Mouse (Mus musculus) embryonic facial prominence, embryonic 13.5 days (tissue): ENCODE data around the gene Nav2. TPM values are rescaled to one million over a fixed set of nuclear protein-coding genes. Genes with fewer than 3 reads are reported as not detected.

Source experiments
- ATAC-seq: fragments of 200-750 bp; cut with Nextera tagmentation; 2 replicates; pipeline ENCODE4 v1.8.0; 2017; ENCODE audit warnings: low read depth; ENCODE audit not compliant: insufficient number of reproducible peaks, insufficient read depth, low FRiP score, low TSS enrichment
- H3K27ac ChIP-seq: fragments of 300-500 bp; sonication (generic); 2 replicates; pipeline ENCODE4 v1.5.1; 2015; ENCODE audit warnings: moderate library complexity, mild to moderate bottlenecking, inconsistent platforms
- H3K27me3 ChIP-seq: fragments of 300-500 bp; sonication (generic); 2 replicates; pipeline ENCODE4 v1.6.1; 2015; ENCODE audit warnings: mild to moderate bottlenecking, inconsistent platforms
- H3K36me3 ChIP-seq: fragments of 300-500 bp; sonication (generic); 2 replicates; pipeline ENCODE4 v1.6.1; 2015; ENCODE audit warnings: mild to moderate bottlenecking, inconsistent platforms
- H3K4me1 ChIP-seq: fragments of 300-500 bp; sonication (generic); 2 replicates; pipeline ENCODE4 v1.6.1; 2015; ENCODE audit warnings: inconsistent platforms
- H3K4me2 ChIP-seq: fragments of 300-500 bp; sonication (generic); 2 replicates; pipeline ENCODE4 v1.6.1; 2015; ENCODE audit warnings: moderate library complexity, mild to moderate bottlenecking, inconsistent platforms
- H3K4me3 ChIP-seq: fragments of 300-500 bp; sonication (generic); 2 replicates; pipeline ENCODE4 v1.5.1; 2015; ENCODE audit warnings: mild to moderate bottlenecking, inconsistent platforms
- H3K9ac ChIP-seq: fragments of 300-500 bp; sonication (generic); 2 replicates; pipeline ENCODE4 v1.6.1; 2015; ENCODE audit warnings: mild to moderate bottlenecking, inconsistent platforms
- H3K9me3 ChIP-seq: fragments of 300-500 bp; sonication (generic); 2 replicates; pipeline ENCODE4 v1.6.1; 2016; ENCODE audit warnings: inconsistent platforms
- WGBS: fragments of 180-500 bp; shearing (Covaris S2); methylation state at CpG from one replicate; pipeline ENCODE4 v1.1.7; 2015; ENCODE audit warnings: mixed read lengths; 5-methylcytosine and 5-hydroxymethylcytosine counted together
- polyA plus RNA-seq: library from polyadenylated mRNA; unstranded; fragments of >200 nt; fragmentation: Nextera tagmentation; extraction: Ambion mirVana; gene quantifications from 2 replicates; pipeline ENCODE4 v1.2.1, GENCODE M21; 2015

Gene Nav2
- polyA plus RNA-seq, 1 experiment from 2014 or later = 22.1 TPM

GRCm38 (mm10) chr7:49451240-49451639 is 542.7 kb downstream of the Nav2 start:
- WGBS = 81% methylated on average over 10 of the region's 10 CpGs
- peaks cover 20% of the 10 kb centered on the region for H3K27me3 ChIP-seq
- H3K4me1 ChIP-seq = peaks cover 49% of the 10 kb centered on the region
- H3K4me2 ChIP-seq = peak overlapping the region; percentile 57
- H3K27ac ChIP-seq = peak overlapping the region; percentile 88
- peaks cover 10% of the 10 kb centered on the region; the same call in 1 of the 2 replicates for H3K36me3 ChIP-seq
- no peaks in the 10 kb centered on the region for H3K9me3 ChIP-seq
- no peak overlapping the region for H3K9ac ChIP-seq
- ATAC-seq = no peak
- H3K4me3 ChIP-seq = 0 out of 2 replicates have a peak overlapping the region, but pooled peaks have one; percentile 21

- peaks cover 20% of the 10 kb centered on the region for H3K27me3 ChIP-seq
- H3K9me3 ChIP-seq = no peaks in the 10 kb centered on the region
- H3K36me3 ChIP-seq = peaks cover 10% of the 10 kb centered on the region; the same call in 1 of the 2 replicates
- no peak overlapping the region for H3K9ac ChIP-seq
- H3K4me3 ChIP-seq = no peak overlapping the region
- 72% methylated on average over 11 of the region's 11 CpGs for WGBS
- ATAC-seq = no peak
- H3K27ac ChIP-seq = no peak overlapping the region
- H3K4me2 ChIP-seq = no peak overlapping the region
- H3K4me1 ChIP-seq = peaks cover 45% of the 10 kb centered on the region
Measured at GRCm38 (mm10) chr7:49452274-49452673, 543.8 kb downstream of the Nav2 start.

- H3K9me3 ChIP-seq = no peaks in the 10 kb centered on the region
- H3K4me3 ChIP-seq = no peak overlapping the region
- H3K36me3 ChIP-seq = peaks cover 10% of the 10 kb centered on the region
- peaks cover 20% of the 10 kb centered on the region for H3K27me3 ChIP-seq
- H3K27ac ChIP-seq = no peak overlapping the region
- no peak overlapping the region for H3K9ac ChIP-seq
- no peak overlapping the region for H3K4me2 ChIP-seq
- ATAC-seq = no peak
- peaks cover 32% of the 10 kb centered on the region for H3K4me1 ChIP-seq
- 84% methylated on average over 5 of the region's 5 CpGs for WGBS
Measured at GRCm38 (mm10) chr7:49454601-49455000, 546.1 kb downstream of the Nav2 start.

GRCm38 (mm10) chr7:49456148-49456547 is 547.6 kb downstream of the Nav2 start:
- H3K9me3 ChIP-seq = no peaks in the 10 kb centered on the region

GRCm38 (mm10) chr7:49457398-49457797 is 548.9 kb downstream of the Nav2 start:
- H3K27me3 ChIP-seq = peaks cover 17% of the 10 kb centered on the region
- H3K9me3 ChIP-seq = no peaks in the 10 kb centered on the region
- peaks cover 18% of the 10 kb centered on the region for H3K4me1 ChIP-seq
- 60% methylated on average over 10 of the region's 10 CpGs for WGBS
- no peak for ATAC-seq
- H3K9ac ChIP-seq = no peak overlapping the region
- H3K4me3 ChIP-seq = no peak overlapping the region
- no peak overlapping the region for H3K4me2 ChIP-seq
- peaks cover 10% of the 10 kb centered on the region for H3K36me3 ChIP-seq
- H3K27ac ChIP-seq = no peak overlapping the region

More at GRCm38 (mm10) chr7:49456148-49456547, 547.6 kb downstream of the Nav2 start:
- Histone ChIP-seq H3K36me3 (peaks cover 10% of the 10 kb centered on the region), H3K27me3 (peaks cover 20% of the 10 kb centered on the region), H3K9ac (no peak overlapping the region), H3K4me3 (no peak overlapping the region), H3K4me2 (no peak overlapping the region), H3K4me1 (peaks cover 17% of the 10 kb centered on the region), H3K27ac (no peak overlapping the region)
- ATAC-seq = no peak
- WGBS = 53% methylated on average over 2 of the region's 2 CpGs

GRCm38 (mm10) chr7:49457890-49458289 is 549.4 kb downstream of the Nav2 start:
- no peak for ATAC-seq
- Histone ChIP-seq H3K4me3 (no peak overlapping the region), H3K4me1 (peaks cover 20% of the 10 kb centered on the region), H3K36me3 (peaks cover 10% of the 10 kb centered on the region), H3K4me2 (no peak overlapping the region), H3K27me3 (peaks cover 12% of the 10 kb centered on the region), H3K27ac (no peak overlapping the region), H3K9me3 (no peaks in the 10 kb centered on the region), H3K9ac (no peak overlapping the region)
- 81% methylated on average over 10 of the region's 10 CpGs for WGBS

GRCm38 (mm10) chr7:49462328-49462811 is 553.9 kb downstream of the Nav2 start:
- no peak for ATAC-seq
- 5% methylated on average over 10 of the region's 10 CpGs for WGBS

GRCm38 (mm10) chr7:49467861-49468260 is 559.3 kb downstream of the Nav2 start:
- Histone ChIP-seq H3K9ac (no peak overlapping the region), H3K4me1 (peaks cover 4% of the 10 kb centered on the region; the same call in 1 of the 2 replicates), H3K4me2 (no peak overlapping the region), H3K4me3 (no peak overlapping the region), H3K9me3 (no peaks in the 10 kb centered on the region), H3K27ac (no peak overlapping the region), H3K27me3 (no peaks in the 10 kb centered on the region), H3K36me3 (peaks cover 21% of the 10 kb centered on the region)
- 31% methylated on average over 10 of the region's 10 CpGs for WGBS
- peak; percentile 59; the same call in 1 of the 2 replicates for ATAC-seq

More at GRCm38 (mm10) chr7:49462328-49462811, 553.9 kb downstream of the Nav2 start:
- H3K4me3 ChIP-seq = peak overlapping the region; percentile 1; the same call in 1 of the 2 replicates
- H3K9me3 ChIP-seq = no peaks in the 10 kb centered on the region
- H3K4me2 ChIP-seq = peak overlapping the region; percentile 46
- H3K27me3 ChIP-seq = no peaks in the 10 kb centered on the region
- H3K9ac ChIP-seq = no peak overlapping the region
- H3K36me3 ChIP-seq = peaks cover 21% of the 10 kb centered on the region
- H3K27ac ChIP-seq = peak overlapping the region; percentile 71
- peaks cover 15% of the 10 kb centered on the region for H3K4me1 ChIP-seq

GRCm38 (mm10) chr7:49468492-49469205 is 560.1 kb downstream of the Nav2 start:
- Histone ChIP-seq H3K9ac (no peak overlapping the region), H3K4me1 (0 out of 2 replicates have a peak, but pooled peaks cover 4% of the 10 kb centered on the region), H3K4me3 (no peak overlapping the region), H3K27me3 (no peaks in the 10 kb centered on the region), H3K36me3 (peaks cover 21% of the 10 kb centered on the region), H3K4me2 (no peak overlapping the region), H3K27ac (no peak overlapping the region), H3K9me3 (no peaks in the 10 kb centered on the region)
- no peak for ATAC-seq
- WGBS = 70% methylated on average over 8 of the region's 8 CpGs

GRCm38 (mm10) chr7:49471278-49471677 is 562.8 kb downstream of the Nav2 start:
- 0 out of 2 replicates have a peak, but pooled peaks cover 4% of the 10 kb centered on the region for H3K4me1 ChIP-seq
- H3K27me3 ChIP-seq = no peaks in the 10 kb centered on the region
- 64% methylated on average over 3 of the region's 3 CpGs for WGBS
- no peak for ATAC-seq
- no peak overlapping the region for H3K4me3 ChIP-seq
- no peak overlapping the region for H3K9ac ChIP-seq
- no peak overlapping the region for H3K27ac ChIP-seq
- H3K4me2 ChIP-seq = no peak overlapping the region
- H3K9me3 ChIP-seq = no peaks in the 10 kb centered on the region
- H3K36me3 ChIP-seq = no peaks in the 10 kb centered on the region; the same call in 1 of the 2 replicates

GRCm38 (mm10) chr7:49475282-49475681 is 566.8 kb downstream of the Nav2 start:
- Histone ChIP-seq H3K36me3 (no peaks in the 10 kb centered on the region), H3K4me1 (peaks cover 31% of the 10 kb centered on the region), H3K9me3 (no peaks in the 10 kb centered on the region), H3K27ac (no peak overlapping the region), H3K4me3 (no peak overlapping the region), H3K9ac (no peak overlapping the region), H3K4me2 (no peak overlapping the region), H3K27me3 (no peaks in the 10 kb centered on the region)
- no peak for ATAC-seq
- 84% methylated on average over 6 of the region's 6 CpGs for WGBS

- 96% methylated on average over 8 of the region's 8 CpGs for WGBS
- no peak overlapping the region for H3K4me3 ChIP-seq
Measured at GRCm38 (mm10) chr7:49476163-49476562, 567.6 kb downstream of the Nav2 start.

More at GRCm38 (mm10) chr7:49476163-49476562, 567.6 kb downstream of the Nav2 start:
- Histone ChIP-seq H3K4me1 (peaks cover 34% of the 10 kb centered on the region), H3K27ac (no peak overlapping the region), H3K4me2 (no peak overlapping the region), H3K9ac (no peak overlapping the region), H3K36me3 (no peaks in the 10 kb centered on the region), H3K9me3 (no peaks in the 10 kb centered on the region), H3K27me3 (no peaks in the 10 kb centered on the region)
- no peak for ATAC-seq
